Mouse (Mus musculus) lung, adult 2 months (tissue): ENCODE measurements at regions not wholly inside any gene's neighbourhood (a gene's known extent, or its start where the extent isn't known, plus 50 kb on each side); places are given as distances from the start of the nearest gene placed in this dataset.

ENCODE experiments used
- CTCF ChIP-seq: fragments of 200-500 bp; IDR thresholded peaks from 2 replicates; pipeline ENCODE4 v1.5.1; 2011; ENCODE audit warnings: mild to moderate bottlenecking, low read length, control low read depth; ENCODE audit not compliant: insufficient read depth
- POLR2A ChIP-seq: fragments of 200-500 bp; IDR thresholded peaks from 2 replicates; pipeline ENCODE4 v1.6.1; 2011; ENCODE audit warnings: low read depth, mild to moderate bottlenecking, control low read depth, low read length, borderline replicate concordance; ENCODE audit errors: extremely low read depth

DNA sequence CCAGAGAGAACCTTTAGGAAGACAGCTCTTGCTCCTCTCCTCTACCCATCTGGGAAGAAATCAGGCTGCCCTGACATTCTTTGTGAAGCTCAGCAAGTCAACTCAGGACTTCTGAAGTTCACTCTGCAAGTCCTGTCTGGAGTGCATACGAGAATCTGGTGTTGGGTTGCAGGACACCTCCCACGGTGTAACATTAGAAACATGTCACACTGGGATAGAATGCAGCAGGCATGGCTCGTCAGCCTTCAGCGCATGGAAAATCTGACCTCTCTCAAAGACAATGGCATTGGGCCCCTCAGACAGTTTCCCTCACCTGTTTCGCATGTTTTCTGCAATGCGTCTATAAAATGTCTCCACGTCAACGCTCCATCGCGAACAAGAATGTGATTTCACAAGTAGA, 251.5 kb downstream of the Fgf9 start:
- TF ChIP-seq CTCF: no peak
- no peak for TF ChIP-seq POLR2A
